12 mouse cellular contexts compared by ENCODE assay signal in the genomic region with DNA sequence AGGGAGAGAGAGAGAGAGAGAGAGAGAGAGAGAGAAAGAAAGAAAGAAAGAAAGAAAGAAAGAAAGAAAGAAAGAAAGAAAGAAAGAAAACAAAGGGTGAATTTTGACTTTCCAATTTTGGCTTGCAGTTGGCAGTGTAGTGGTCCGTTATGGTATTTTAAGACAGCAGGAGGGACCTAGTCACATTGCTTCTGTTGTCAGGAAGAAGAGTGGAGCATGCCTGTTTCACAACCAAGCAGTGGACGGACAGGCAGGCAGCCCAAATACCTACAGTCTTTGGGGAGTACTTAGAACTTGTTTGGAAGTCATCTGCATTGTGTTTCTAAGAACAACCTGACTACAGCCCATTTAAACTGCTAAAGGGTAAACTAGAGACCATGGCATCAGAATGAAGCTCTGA. TPM values are rescaled to one million over a fixed set of nuclear protein-coding genes. Genes with fewer than 3 reads are reported as not detected.
"Had no signal": no experiment of that assay in that cellular context is flagged by ENCODE, and none has a peak within 500 bp of the region (broad histone marks: within the 10 kb centered on the region; RNA-seq: fewer than 3 reads in every experiment).

No protein-coding gene starts in this region.

- H3K27me3 ChIP-seq: liver, embryonic 15.5 days; midbrain, embryonic 12.5 days; neural tube, embryonic 13.5 days had no signal

- H3K4me3 ChIP-seq: left cerebral cortex, adult 2 months; limb, embryonic 10.5 days; liver, embryonic 15.5 days; midbrain, embryonic 12.5 days; neural tube, embryonic 13.5 days had no signal

- DNase-seq: lung, adult 2 months; lung, postnatal 10 days; right cerebral cortex, postnatal 4 days; thymus, postnatal 36 days had no signal

- H3K9me3 ChIP-seq: limb, embryonic 10.5 days; liver, embryonic 15.5 days; midbrain, embryonic 12.5 days; neural tube, embryonic 13.5 days had no signal

- ATAC-seq: midbrain, embryonic 16.5 days had no signal

- H3K27ac ChIP-seq: left cerebral cortex, adult 2 months; limb, embryonic 10.5 days; liver, embryonic 15.5 days; macrophage; midbrain, embryonic 12.5 days; neural tube, embryonic 13.5 days had no signal

- H3K4me2 ChIP-seq: liver, embryonic 11.5 days; liver, embryonic 15.5 days; midbrain, embryonic 12.5 days; neural tube, embryonic 13.5 days had no signal

- H3K9ac ChIP-seq: liver, embryonic 15.5 days; midbrain, embryonic 12.5 days; neural tube, embryonic 13.5 days had no signal

- H3K36me3 ChIP-seq: limb, embryonic 10.5 days; liver, embryonic 15.5 days; midbrain, embryonic 12.5 days; neural tube, embryonic 13.5 days had no signal

RNA-seq across cellular contexts. Expression of gene Tmem56, which starts 55.8 kb away (rescaled TPM):
- polyA plus RNA-seq: macrophage had no signal
